Mouse (Mus musculus): ENCODE measurements around the gene Uts2r.

The Uts2r gene

GRCm38 (mm10) chr11:121173203-121173602 is 13.1 kb downstream of the Uts2r start:
- DNase-seq: no peak

- DNase-seq: no peak
These were observed 14.2 kb downstream of the Uts2r start for GRCm38 (mm10) chr11:121174234-121174633.

- peak; percentile 51 for DNase-seq
These were observed 16.5 kb downstream of the Uts2r start for GRCm38 (mm10) chr11:121176285-121177270.

GRCm38 (mm10) chr11:121189681-121190080 is 29.6 kb downstream of the Uts2r start:
- peak; percentile 74 for DNase-seq

GRCm38 (mm10) chr11:121192742-121193141 is 32.7 kb downstream of the Uts2r start:
- DNase-seq: no peak

GRCm38 (mm10) chr11:121193415-121193814 is 33.3 kb downstream of the Uts2r start:
- no peak for DNase-seq

- DNase-seq: no peak
These were observed 38.6 kb downstream of the Uts2r start for GRCm38 (mm10) chr11:121198622-121199021.

GRCm38 (mm10) chr11:121199851-121200250 is 39.8 kb downstream of the Uts2r start:
- no peak for DNase-seq

- DNase-seq: no peak
These were observed 40.7 kb downstream of the Uts2r start for GRCm38 (mm10) chr11:121200781-121201180.

- peak; percentile 53 for DNase-seq
These were observed 41.5 kb downstream of the Uts2r start for GRCm38 (mm10) chr11:121201436-121202198.

GRCm38 (mm10) chr11:121203859-121204160 is 43.7 kb downstream of the Uts2r start:
- no peak for DNase-seq

- peak; percentile 95 for DNase-seq
These were observed 44.3 kb downstream of the Uts2r start, which contains the start of the genes Hexdc and Ogfod3 for GRCm38 (mm10) chr11:121204161-121205006. Gene Hexdc (plus strand): TSS chr11:121204433. Gene Ogfod3 (minus strand): TSS chr11:121204711.
